Mouse (Mus musculus): ENCODE results near the gene Sec24c.

The Sec24c gene

GRCm38 (mm10) chr14:20658902-20659301 lies 15.2 kb upstream of the Sec24c start:
- in situ Hi-C loops (cut with MboI, MseI) = loop anchor here (5.0 kb wide), 1 partner anchor 82 kb away; no protein-coding TSS in a partner anchor

GRCm38 (mm10) chr14:20659687-20660086 lies 14.4 kb upstream of the Sec24c start:
- in situ Hi-C loops (cut with MboI, MseI) = loop anchor here (5.0 kb wide), 1 partner anchor 82 kb away; no protein-coding TSS in a partner anchor

GRCm38 (mm10) chr14:20660827-20661660 lies 13.1 kb upstream of the Sec24c start:
- in situ Hi-C loops (cut with MboI, MseI) = no loop called here

GRCm38 (mm10) chr14:20661661-20662331 lies 12.3 kb upstream of the Sec24c start:
- in situ Hi-C loops (cut with MboI, MseI) = no loop called here

GRCm38 (mm10) chr14:20662740-20663139 lies 11.4 kb upstream of the Sec24c start:
- in situ Hi-C loops (cut with MboI, MseI) = no loop called here

GRCm38 (mm10) chr14:20663601-20664000 lies 10.5 kb upstream of the Sec24c start:
- in situ Hi-C loops (cut with MboI, MseI) = no loop called here

GRCm38 (mm10) chr14:20664436-20664835 lies 9.7 kb upstream of the Sec24c start:
- in situ Hi-C loops (cut with MboI, MseI) = no loop called here

- in situ Hi-C loops (cut with MboI, MseI) = no loop called here
Observed at GRCm38 (mm10) chr14:20667469-20667868, 6.6 kb upstream of the Sec24c start.

- in situ Hi-C loops (cut with MboI, MseI) = no loop called here
Observed at GRCm38 (mm10) chr14:20668154-20668810, 5.8 kb upstream of the Sec24c start, which contains the start of gene Synpo2l. Synpo2l (minus strand) TSS chr14:20668354.

GRCm38 (mm10) chr14:20672990-20673389 lies 1.1 kb upstream of the Sec24c start:
- in situ Hi-C loops (cut with MboI, MseI) = no loop called here

- in situ Hi-C loops (cut with MboI, MseI) = no loop called here
Observed at GRCm38 (mm10) chr14:20673735-20674063, 409 bp upstream of the Sec24c start.

GRCm38 (mm10) chr14:20677906-20678305 lies 3.8 kb downstream of the Sec24c start:
- in situ Hi-C loops (cut with MboI, MseI) = no loop called here

- in situ Hi-C loops (cut with MboI, MseI) = no loop called here
Observed at GRCm38 (mm10) chr14:20681742-20682141, 7.6 kb downstream of the Sec24c start.

- in situ Hi-C loops (cut with MboI, MseI) = no loop called here
Observed at GRCm38 (mm10) chr14:20682498-20682897, 8.4 kb downstream of the Sec24c start.

- in situ Hi-C loops (cut with MboI, MseI) = no loop called here
Observed at GRCm38 (mm10) chr14:20686576-20686975, 12.5 kb downstream of the Sec24c start.

GRCm38 (mm10) chr14:20689009-20689408 lies 14.9 kb downstream of the Sec24c start:
- in situ Hi-C loops (cut with MboI, MseI) = no loop called here

- in situ Hi-C loops (cut with MboI, MseI) = no loop called here
Observed at GRCm38 (mm10) chr14:20691772-20692171, 17.7 kb downstream of the Sec24c start.

GRCm38 (mm10) chr14:20693589-20694101 lies 19.5 kb downstream of the Sec24c start:
- in situ Hi-C loops (cut with MboI, MseI) = no loop called here

GRCm38 (mm10) chr14:20694185-20694883 lies 20.2 kb downstream of the Sec24c start:
- in situ Hi-C loops (cut with MboI, MseI) = no loop called here

- in situ Hi-C loops (cut with MboI, MseI) = no loop called here
Observed at GRCm38 (mm10) chr14:20694884-20695760, 21.0 kb downstream of the Sec24c start, which contains the start of gene Fut11. Fut11 (plus strand) TSS chr14:20694968.

Data from T-helper 17 cell (primary cell).